Mouse (Mus musculus) embryo, embryonic 10 days (tissue): ENCODE measurements around the gene Rnf6.
"Not testable (repeated sequence)": the region's sequence is repeated elsewhere in the genome, so short reads cannot be mapped to it uniquely, and the experiment has no call there.

Experiments
- DNase-seq: peaks from one replicate; pipeline ENCODE4 v3.0.0-alpha.2; 2015; ENCODE audit warnings: low spot score

Gene Rnf6

DNA sequence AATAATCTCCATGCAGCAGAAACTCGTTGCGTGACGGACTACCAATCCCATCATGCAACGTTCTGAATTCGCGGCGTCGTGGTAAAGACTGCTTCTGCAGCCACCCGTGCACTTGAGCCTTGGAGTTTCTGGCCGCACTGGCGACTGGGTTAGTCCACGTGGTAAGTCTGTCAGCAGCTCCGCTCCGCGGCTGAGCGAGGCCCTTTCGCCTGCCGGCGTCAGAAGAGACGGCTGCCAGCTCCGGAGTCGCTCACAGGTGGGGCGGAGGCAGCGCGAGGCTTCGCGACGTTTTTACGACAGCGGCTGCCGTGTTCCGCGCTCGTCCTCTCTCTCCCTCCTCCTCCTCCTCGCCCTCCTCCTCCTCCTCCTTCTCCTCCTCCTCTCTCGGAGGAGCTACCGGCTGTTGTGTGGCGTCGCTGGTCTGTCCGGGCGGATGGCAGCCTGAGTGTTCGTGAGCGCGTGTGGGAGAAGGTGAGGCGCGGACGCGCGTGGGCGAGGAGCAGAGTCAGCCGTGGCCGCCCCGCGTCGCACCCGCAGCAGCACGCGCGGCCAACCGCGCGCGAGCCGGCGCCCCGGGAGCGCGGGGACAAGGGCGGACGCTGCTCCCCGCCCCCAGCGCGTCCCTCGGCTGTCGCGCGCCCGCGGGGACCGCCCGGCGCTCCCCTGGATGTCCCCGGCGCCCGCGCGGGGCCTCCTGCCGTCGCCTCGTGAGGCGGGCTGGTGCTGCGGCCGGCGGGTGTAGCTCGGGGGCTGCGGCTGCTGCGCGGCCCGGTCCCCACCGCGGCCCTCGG lies 9.7 kb upstream of the Rnf6 start, which contains the start of gene Cdk8:
TSS of gene Cdk8 (plus strand) at position 367 of the 791 bp plus-strand sequence.
- DNase-seq: peak; percentile 98

DNA sequence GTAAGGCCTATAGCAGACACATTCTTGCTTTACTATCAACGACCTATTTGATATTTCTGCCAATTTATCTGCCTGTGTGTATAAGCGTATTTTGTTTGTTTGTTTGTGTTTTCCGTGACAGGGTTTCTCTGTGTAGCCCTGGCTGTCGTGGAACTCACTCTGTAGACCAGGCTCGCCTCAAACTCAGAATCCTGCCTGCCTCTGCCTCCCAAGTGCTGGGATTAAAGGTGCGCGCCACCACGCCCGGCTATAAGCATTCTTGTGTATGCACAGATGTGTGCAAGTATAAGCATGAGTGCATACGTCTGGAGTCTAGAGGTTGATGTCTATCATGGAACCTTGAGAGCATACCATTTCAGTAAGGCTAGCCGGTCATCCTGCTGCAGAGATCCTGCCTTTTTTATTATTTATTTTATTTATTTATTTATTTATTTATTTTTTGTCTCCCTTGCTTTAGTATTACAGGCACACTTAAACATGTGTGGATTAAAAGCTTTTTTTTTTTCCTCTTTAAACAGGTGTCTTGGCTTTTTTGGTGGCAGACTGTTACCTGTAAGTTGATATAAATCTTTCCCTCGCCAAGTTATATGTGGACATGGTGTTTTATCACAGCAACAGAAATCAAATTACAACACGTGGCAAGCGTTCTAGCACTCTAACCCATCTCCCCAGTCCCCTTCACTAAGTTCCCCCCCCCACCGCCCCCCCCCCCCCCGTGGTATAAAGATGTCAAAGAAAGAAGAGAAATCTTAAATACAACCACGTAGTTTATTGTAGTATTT lies 8.7 kb upstream of the Rnf6 start:
- no peak for DNase-seq

DNA sequence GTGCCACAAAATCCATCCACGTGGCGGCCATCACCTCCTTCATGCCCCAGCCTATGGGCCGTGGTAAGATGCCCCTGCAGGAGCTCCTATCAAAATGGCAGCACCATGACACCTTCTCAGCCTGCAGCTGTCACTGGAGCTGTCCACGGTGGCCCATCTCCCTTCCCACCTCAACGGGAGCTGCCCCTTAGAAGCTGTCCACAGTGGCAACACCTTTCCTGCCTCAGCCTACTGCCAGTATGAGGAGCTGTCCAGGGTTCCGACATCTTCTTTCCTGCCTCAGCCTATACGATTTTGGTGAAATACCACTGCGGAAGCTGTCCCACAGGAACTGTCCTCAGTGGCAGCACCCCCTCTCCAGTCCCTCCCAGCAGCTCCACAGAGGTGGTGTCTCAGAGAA lies 6.1 kb upstream of the Rnf6 start:
- no peak for DNase-seq

DNA sequence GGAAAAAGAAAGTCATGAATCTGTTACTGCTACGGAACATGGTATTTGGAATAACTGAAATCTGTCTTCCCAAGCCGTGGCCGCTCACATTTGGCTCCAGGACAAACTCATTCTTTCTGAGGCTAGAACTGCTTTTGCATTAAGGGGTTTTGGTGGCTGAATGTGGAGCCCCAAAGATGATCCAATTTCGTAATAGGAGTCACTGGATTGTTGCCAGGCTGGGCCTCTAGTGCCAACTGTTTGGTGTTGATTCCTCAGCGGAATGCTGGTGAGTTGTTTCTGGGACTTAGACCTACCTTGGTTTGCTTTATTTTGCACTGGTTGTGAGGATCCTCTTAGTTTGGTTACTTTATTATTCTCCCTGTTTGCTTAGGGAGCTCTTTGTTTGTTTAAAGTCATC lies 2.4 kb upstream of the Rnf6 start:
- DNase-seq: no peak

DNA sequence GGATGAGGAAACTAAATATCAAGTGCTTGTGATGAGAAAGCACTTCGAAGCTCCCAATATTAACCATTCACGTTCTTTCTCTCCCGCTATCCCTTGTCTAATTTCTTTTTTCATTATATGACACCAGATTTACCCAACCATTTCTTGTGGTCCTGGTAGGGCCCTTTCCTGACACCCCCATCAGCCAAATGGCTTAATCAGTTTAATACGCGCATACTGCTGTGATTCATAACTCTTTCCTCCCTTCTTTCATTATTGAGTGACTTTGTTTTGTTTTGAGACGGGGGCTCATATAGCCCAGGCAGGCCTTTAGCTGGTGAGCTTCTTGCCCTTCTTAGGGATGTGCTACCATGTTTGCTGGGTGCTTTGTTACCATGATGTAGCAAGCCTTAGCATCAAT lies 367 bp upstream of the Rnf6 start:
- no peak for DNase-seq

DNA sequence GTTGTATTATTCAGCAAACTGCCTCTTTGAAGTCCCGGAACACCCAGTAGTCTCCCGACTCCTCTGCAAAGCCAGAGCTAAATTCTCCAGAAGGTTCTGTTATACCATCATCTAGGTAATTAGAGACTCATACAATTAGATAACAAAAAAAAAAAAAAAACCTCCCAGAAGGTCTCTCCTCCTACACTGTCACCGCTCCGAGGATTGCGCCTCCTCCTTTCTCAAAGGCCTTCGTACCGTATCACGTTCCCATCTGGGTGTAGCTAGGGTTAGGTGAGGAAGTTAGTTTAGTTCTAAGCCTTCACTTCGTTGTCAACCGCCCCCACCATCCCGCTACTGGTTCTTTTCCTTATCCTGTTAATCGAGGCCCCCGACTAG lies 865 bp downstream of the Rnf6 start:
- no peak for DNase-seq

DNA sequence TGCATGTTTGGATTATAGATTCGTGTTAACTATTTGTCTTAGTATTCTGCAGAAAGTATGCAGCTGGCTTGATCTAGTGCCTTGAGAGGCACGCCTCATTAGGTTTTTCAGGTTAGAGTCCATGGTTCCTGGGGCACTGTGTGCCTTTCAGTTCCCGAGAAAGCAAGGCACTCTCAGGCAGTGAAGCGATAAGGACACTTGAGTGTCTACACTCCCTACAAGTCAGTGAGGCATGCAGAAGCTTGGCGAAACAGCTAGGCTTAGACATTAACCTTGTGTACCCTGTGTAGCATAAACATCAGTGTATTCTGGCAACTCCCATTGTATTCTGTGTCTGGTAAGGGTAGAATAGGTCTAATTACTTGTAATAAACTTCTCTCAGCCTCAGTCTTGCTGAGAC lies 15.8 kb downstream of the Rnf6 start:
- no peak for DNase-seq

DNA sequence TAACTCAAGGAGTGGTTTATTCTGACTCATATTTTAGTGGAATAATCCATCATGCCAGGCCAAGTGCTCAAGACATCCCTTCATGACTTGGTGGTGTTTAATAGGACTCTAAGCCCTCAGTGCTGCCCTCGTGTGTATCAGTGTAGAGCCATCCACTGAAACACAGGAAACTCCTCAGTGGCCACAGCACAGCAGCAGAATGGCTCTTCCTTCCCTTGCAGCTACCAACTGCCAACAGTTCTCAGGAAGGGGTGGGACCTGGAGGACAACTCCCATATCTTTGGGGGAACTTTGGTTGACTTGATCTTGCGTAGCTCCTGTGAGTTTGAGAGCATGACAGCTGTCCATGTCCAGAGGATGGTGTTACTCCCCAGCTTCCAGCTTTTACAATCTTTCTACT lies 17.4 kb downstream of the Rnf6 start:
- DNase-seq: no peak

DNA sequence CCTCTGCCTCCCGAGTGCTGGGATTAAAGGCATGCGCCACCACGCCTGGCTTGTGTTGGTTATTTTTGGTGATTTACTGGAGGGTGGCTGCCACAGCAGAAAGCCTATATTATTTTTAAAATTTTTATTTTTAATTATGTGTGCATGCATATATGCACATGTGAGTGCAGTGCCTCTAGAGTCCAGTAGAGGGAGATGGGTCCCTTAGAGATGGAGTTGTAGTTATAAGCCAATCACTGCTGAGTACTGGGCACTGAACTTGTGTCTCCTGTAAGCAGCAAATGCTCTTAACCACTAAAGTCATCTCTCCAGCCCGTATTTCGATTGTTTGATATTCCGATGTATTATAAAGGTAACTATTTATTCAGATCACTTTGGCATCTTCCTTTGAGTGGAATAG lies 20.8 kb downstream of the Rnf6 start:
- no peak for DNase-seq

DNA sequence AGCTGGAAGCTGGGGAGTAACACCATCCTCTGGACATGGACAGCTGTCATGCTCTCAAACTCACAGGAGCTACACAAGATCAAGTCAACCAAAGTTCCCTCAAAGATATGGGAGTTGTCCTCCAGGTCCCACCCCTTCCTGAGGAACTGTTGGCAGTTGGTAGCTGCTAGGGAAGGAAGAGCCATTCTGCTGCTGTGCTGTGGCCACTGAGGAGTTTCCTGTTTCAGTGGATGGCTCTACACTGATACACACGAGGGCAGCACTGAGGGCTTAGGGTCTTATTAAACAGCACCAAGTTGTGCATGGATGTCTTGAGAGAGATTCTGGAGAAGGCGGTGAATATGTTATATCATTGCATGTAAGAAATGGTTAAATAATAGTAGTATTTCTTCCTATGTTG lies 21.8 kb downstream of the Rnf6 start:
- DNase-seq: no peak

DNA sequence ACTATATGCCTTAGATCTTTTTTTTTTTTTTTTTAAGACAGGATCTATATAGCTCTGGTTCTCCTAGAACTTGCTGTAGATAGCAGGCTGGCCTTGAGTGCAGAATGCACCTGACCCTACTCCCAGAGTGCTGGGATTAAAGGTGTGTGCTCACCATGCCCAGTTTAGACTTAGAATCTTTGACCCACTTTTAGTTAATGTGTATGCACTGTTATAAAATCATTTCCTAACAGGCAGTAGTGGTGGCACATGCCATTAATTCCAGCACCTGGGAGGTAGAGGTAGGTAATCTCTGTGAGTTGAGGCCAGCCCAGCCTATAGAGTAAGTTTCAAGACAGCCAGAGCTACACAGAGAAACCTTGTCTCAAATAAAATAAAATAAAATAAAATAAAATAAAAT lies 22.3 kb downstream of the Rnf6 start:
- DNase-seq: no peak

DNA sequence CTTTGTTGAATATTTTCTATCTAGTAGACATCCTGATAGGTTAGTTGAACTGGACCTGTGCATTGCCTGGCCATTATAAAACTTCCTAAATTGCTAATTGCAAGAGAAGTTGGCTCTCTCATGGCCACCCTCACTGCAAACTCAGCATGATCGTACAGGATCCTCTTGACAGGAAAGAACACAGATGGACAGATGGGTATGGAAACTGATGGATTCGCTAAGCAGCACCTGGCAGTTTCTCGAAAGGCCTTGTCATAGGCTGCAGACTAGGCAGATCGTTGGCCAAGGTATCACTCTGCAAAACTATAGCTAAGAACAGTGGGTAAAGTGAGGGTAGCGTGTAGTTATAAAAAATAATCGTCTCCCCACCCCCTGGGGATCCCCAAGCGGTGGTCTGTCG lies 28.0 kb downstream of the Rnf6 start:
- no peak for DNase-seq

DNA sequence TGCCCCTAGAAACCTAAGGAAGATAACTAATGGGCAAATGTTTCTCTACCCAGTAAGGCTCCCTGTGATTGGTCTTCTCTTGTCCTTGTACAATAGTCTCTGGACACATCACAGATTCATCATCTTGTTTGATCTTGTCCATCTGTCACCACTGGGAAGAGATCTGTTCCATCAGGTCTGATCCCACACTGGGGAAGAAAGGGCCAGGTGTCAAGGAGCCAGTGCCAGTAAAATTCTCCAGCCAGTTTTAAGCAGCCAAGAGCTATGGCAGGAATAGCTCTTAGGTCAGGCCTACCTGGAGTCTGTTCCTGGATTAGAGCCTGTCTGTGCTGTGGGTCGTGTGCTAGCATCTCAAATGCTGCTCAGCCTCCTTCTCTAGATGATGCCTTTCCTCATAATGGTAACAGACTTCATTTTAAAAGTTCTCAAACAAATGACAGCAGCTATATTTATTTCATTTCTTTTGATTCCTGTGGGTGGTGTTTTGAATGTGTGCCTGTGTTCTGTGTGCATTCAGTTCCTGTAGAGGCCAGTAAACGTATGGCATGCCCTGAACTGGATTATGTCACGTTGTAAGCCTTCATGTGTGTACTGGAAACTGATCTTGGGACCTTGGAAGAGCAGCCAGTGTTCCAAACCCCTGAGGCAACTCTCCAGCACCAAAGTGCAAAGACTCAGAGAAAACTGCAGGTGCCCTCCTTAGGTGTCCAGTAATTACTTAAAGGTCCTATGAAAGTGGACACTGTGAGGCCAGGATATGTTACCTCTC lies 30.7 kb downstream of the Rnf6 start:
- DNase-seq: no peak

DNA sequence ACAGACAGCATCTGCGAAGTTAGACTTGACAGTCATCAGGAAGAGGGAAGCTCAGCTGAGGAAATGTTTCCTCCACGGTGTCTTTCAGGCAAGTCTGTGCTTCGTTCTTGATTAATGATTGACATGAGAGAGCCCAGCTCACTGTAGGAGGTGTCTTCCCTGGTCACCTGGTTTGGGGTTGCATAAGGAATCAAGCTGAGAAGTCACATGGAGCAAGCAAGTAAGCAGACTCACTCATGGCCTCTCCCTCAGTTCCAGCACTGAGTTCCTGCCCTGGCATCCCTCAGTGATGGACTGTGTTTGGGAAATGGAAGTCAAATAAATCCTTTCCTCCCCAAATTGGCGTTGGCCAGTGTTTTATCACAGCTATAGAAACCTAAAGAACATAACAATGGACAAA lies 31.3 kb downstream of the Rnf6 start:
- no peak for DNase-seq

DNA sequence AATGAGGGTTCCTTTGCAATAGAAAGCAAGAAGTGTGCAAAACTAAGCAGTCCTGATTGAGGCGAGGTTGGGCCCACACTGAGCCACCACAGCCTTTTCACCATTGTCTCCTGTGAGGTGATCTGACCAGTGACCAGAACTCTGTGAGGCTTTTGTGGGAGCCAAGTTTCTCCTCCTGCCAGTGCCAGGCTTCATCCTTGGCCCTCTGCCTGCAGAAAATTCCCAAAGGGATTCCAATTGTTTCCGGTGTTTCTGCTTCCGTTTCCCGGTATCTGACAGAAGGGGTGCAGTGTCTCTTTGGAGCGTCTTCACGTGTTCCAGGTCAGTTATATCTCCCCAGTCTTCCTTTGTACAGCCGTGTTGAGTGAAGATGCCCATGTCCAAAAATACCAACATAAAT lies 32.6 kb downstream of the Rnf6 start:
- no peak for DNase-seq

DNA sequence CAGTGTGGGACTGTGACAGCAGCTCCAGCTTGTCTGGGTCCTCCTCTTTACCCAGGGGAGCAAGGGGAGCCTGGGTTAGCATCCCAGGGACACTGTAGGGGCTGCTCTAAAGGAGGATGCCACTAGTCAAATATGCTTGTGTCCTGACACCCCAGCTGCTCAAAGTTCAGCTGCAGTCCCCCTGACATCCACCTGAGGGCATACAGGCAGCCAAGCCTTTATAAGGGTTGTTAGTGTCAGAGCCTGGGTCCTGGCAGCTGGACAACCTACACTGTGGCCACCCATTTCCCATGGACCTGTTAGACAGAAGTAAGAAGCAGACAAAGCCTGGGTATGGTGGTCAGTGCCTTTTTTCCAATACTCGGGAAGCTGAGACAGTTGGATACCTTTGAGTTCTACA lies 33.2 kb downstream of the Rnf6 start:
- no peak for DNase-seq

DNA sequence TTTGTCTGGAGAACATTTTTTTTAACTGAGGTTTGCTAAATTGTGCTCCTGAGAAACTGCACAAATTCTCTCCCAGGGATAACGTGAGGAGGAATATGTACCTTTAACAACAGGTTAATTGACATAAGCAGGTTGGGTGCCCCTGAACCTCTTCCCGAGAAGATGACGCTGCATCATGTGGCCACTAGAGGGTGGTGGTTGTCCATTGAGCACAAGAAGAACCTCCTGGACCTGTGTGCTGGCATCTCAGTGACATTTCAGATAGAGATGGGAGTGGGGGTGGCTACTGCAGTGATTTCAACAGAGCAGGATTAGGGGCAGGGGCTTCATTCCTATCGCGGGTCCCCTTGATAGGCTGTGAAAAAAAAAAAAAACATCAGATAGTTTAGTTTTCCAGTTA lies 33.9 kb downstream of the Rnf6 start:
- DNase-seq: peak; percentile 46

DNA sequence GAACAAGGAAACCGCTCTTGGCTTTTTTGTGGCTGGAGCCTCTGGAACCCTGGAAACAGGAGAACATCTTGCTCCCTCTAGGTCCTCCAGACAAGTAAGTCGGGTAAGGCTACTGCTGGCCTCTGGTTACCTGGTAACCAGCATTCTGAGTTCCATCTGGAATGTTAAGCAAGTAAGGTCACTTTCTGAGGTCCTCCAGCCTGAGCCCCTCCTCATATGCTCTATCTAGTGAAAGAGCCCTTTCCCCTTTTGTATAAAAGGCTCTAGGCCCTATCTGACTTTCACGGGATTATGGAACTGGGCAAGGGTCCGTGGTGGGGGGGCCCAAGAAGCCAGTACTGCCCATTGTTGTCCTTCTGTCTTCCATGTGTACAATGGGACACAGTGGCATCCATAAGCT lies 36.2 kb downstream of the Rnf6 start, which contains the start of gene 1700001J03Rik:
TSS of gene 1700001J03Rik (minus strand) at position 101 of the 400 bp plus-strand sequence.
- not testable (repeated sequence) for DNase-seq

DNA sequence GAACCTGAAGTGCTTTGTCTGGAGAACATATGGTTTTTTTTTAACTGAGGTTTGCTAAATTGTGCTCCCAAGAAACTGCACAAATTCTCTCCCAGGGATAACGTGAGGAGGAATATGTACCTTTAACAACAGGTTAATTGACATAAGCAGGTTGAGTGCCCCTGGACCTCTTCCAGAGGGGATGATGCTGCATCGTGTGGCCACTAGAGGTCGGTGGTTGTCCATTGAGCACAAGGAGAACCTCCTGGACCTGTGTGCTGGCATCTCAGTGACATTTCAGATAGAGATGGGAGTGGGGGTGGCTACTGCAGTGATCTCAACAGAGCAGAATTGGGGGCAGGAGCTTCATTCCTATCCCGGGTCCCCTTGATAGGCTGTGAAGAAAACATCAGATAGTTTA lies 48.6 kb downstream of the Rnf6 start:
- not testable (repeated sequence) for DNase-seq

DNA sequence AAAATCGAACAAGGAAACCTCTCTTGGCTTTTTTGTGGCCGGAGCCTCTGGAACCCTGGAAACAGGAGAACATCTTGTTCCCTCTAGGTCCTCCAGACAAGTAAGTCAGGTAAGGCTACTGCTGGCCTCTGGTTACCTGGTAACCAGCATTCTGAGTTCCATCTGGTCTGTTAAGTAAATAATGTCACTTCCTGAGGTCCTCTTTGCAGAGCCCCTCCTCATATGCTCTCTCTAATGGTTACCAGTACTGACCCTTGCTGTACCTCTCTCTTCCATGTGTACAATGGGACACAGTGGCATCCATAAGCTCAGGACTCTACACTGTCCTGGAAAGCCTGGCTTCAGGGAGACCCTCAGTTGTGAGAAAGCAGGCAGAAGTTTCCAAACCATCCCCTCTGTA lies 50.7 kb downstream of the Rnf6 start, which contains the start of gene Gm6309:
TSS of gene Gm6309 (minus strand) at position 101 of the 400 bp plus-strand sequence.
- not testable (repeated sequence) for DNase-seq

DNA sequence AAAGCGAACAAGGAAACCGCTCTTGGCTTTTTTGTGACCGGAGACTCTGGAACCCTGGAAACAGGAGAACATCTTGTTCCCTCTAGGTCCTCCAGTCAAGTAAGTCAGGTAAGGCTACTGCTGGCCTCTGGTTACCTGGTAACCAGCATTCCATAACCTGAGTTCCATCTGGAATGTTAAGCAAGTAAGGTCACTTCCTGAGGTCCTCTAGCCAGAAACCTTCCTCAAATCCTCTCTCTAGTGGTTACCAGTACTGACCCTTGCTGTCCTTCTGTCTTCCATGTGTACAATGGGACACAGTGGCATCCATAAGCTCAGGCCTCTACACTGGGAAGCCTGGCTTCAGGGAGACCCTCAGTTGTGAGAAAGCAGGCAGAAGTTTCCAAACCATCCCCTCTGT lies 60.9 kb downstream of the Rnf6 start, which contains the start of gene Gm5565:
TSS of gene Gm5565 (minus strand) at position 101 of the 400 bp plus-strand sequence.
- not testable (repeated sequence) for DNase-seq
